Mouse (Mus musculus) erythroblast, embryonic 14.5 days (primary cell): ENCODE measurements around the gene Arhgap15. TPM values are rescaled to one million over a fixed set of nuclear protein-coding genes. Genes with fewer than 3 reads are reported as not detected.

Source experiments
- H3K27me3 ChIP-seq: 2 replicates; pipeline ENCODE4 v1.6.1; 2012; ENCODE audit warnings: inconsistent platforms; ENCODE audit not compliant: control insufficient read depth
- H3K36me3 ChIP-seq: 2 replicates; pipeline ENCODE4 v1.6.1; 2012; ENCODE audit warnings: mild to moderate bottlenecking, inconsistent platforms; ENCODE audit not compliant: control insufficient read depth
- H3K4me1 ChIP-seq: 2 replicates; pipeline ENCODE4 v1.6.1; 2012; ENCODE audit warnings: inconsistent platforms; ENCODE audit not compliant: control insufficient read depth
- H3K4me3 ChIP-seq: replicated peaks from 2 replicates; pipeline ENCODE3; 2012; ENCODE audit warnings: moderate library complexity, mild to moderate bottlenecking, inconsistent platforms
- H3K9me3 ChIP-seq: 2 replicates; pipeline ENCODE4 v1.6.1; 2012; ENCODE audit warnings: low read length, inconsistent platforms, mixed read lengths; ENCODE audit not compliant: control insufficient read depth
- GATA1 ChIP-seq: IDR thresholded peaks from 2 replicates; pipeline ENCODE4 v1.6.1; 2012; ENCODE audit warnings: low read length, inconsistent platforms, mixed read lengths
- TAL1 ChIP-seq: IDR thresholded peaks from 3 replicates; pipeline ENCODE4 v1.6.1; 2012; ENCODE audit warnings: low read length, inconsistent platforms, mixed read lengths
- polyA plus RNA-seq: library from polyadenylated mRNA; stranded (reverse); fragments of >175 nt; gene quantifications from 2 replicates; pipeline ENCODE4 v1.2.3, GENCODE M21; 2012

Arhgap15 gene
- polyA plus RNA-seq, 1 experiment = 0.02 TPM

DNA sequence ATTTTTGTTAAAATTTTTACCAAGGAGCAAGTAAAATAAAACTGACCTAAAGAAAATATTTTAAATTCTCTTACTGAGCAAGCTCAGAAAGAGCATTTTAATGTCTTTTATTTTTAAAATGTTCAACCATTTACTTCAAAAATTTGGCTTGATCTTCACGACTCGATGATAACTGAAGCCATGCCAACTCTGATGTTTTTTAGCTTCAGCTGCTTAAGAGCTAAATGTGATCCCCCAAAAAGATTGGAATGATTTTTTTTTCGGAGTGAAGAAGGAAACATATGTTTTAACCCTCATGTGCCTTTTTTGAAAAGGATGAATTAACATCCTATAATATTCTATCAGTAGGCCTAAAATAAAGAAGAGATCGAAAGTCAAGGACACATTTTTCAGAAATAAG lies 605.0 kb downstream of the Arhgap15 start:
- Histone ChIP-seq H3K4me1 (peaks cover 2% of the 10 kb centered on the region), H3K36me3 (no peaks in the 10 kb centered on the region), H3K27me3 (no peaks in the 10 kb centered on the region), H3K4me3 (no peak overlapping the region), H3K9me3 (no peaks in the 10 kb centered on the region)
- TF ChIP-seq GATA1 (no peak), TAL1 (no peak)

DNA sequence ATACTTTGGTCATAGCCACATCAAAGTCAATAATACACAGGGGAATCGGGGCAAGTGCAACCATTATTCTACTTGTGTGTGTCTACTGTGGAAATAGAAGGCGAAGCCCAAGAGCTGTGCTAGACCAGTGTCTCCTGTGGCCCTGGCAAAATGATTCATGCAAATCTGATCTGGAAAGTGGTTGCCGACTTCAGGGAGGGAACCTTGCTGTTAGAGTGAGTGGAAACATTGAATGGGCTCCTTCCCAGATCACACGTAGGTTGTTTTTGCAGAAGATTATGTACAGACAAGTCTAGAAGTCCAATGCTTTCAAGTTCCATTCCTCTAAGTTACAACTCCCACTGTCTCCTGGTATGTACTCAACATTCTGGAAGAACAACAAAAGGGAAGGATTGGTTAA lies 606.2 kb downstream of the Arhgap15 start:
- TF ChIP-seq TAL1 = no peak
- TF ChIP-seq GATA1 = no peak
- Histone ChIP-seq H3K27me3 (no peaks in the 10 kb centered on the region), H3K36me3 (no peaks in the 10 kb centered on the region), H3K9me3 (no peaks in the 10 kb centered on the region), H3K4me3 (no peak overlapping the region), H3K4me1 (peaks cover 2% of the 10 kb centered on the region)

DNA sequence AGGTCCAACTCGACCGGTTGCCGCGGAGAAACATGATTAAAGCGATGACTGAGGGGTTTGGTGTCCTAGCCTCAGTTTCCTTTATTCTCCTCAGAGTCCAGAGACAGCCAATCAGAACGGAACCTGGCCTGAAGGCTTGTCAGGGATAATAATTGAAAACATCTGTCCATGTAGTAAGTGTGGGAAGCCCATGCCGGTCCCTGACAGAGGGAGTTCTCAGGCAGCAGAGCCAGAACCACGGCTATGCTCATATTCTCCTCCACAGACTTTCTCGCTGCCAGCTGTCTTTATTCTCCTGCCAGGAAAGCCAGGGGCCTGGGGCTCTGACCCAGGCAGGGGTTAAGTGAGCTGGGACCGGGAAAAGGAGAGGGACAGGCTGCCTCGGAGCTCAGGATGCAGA lies 606.7 kb downstream of the Arhgap15 start:
- peaks cover 2% of the 10 kb centered on the region for H3K4me1 ChIP-seq
- H3K4me3 ChIP-seq = no peak overlapping the region
- no peaks in the 10 kb centered on the region for H3K27me3 ChIP-seq
- no peak for TF ChIP-seq GATA1
- no peak for TF ChIP-seq TAL1
- no peaks in the 10 kb centered on the region for H3K9me3 ChIP-seq
- no peaks in the 10 kb centered on the region for H3K36me3 ChIP-seq

DNA sequence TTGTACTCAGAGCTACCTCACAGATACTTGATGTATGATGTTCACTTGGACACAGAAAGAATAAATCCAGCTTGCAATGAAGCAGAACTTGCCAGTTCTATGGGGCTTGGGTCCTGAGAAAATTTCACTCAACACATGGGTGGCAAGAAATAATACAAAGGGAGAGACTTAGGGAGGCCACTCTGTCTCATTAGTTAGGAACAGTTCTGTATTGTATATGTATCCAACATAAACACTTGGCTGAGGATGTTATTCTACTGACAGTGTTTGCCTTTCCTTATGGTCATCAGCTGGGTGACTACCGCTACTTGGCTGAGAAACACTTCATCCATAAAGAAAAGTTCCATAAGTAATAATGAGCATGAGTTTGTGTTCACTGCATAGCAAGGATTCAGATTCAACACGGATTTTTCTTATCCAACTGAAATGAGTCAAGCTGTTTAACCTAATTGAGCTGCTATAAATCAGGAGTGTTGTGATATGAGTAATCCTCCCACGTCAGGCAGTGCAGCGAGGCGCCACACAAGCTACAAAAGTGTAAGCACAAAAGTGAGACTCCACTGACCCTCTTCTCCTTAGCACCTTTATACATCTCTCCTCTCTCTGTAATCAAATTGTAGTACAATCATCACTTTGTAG lies 607.7 kb downstream of the Arhgap15 start:
- Histone ChIP-seq H3K9me3 (no peaks in the 10 kb centered on the region), H3K36me3 (no peaks in the 10 kb centered on the region), H3K4me1 (peaks cover 2% of the 10 kb centered on the region), H3K27me3 (no peaks in the 10 kb centered on the region), H3K4me3 (no peak overlapping the region)
- no peak for TF ChIP-seq TAL1
- TF ChIP-seq GATA1 = no peak

DNA sequence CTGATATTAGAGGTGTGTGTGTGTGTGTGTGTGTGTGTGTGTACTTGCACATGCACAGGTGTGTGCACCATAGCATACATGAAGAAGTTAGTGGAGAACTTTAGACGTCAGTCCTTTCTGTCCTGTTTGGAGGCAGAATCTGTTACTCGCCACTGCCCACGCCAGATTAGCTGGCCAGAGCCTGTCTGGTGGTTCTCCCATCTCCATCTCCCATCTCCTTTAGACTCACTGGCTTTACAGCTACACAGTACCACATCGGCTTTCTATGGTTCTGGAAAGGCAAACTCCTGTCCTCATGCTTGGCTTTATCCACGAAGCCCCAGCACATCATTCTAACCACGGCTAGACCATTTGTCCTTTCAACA lies 608.2 kb downstream of the Arhgap15 start:
- H3K4me3 ChIP-seq = no peak overlapping the region
- TF ChIP-seq TAL1 = no peak
- TF ChIP-seq GATA1 = no peak
- H3K9me3 ChIP-seq = no peaks in the 10 kb centered on the region
- no peaks in the 10 kb centered on the region for H3K27me3 ChIP-seq
- no peaks in the 10 kb centered on the region for H3K36me3 ChIP-seq
- H3K4me1 ChIP-seq = peaks cover 2% of the 10 kb centered on the region

DNA sequence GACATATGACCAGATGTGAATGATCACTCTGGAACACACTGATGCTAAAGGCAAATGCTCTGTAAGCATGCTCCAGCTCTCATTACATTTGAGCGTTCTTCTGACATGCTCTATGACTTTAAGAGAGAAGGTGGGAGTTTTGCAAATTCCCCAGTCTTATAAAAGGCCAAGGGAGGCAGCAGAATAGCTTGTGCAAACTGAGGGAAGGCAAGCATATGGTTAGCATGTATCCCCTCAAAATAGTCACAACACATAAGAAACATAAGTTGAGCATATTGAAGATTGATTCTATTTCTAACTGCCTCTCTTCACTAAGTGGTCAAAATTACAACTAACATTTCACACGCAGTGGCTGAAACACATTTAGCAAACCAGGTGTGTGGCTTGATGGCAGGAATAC lies 631.6 kb downstream of the Arhgap15 start:
- H3K9me3 ChIP-seq = no peaks in the 10 kb centered on the region
- no peaks in the 10 kb centered on the region for H3K36me3 ChIP-seq
- H3K27me3 ChIP-seq = no peaks in the 10 kb centered on the region
- TF ChIP-seq GATA1 (no peak), TAL1 (no peak)
- no peaks in the 10 kb centered on the region for H3K4me1 ChIP-seq
- H3K4me3 ChIP-seq = no peak overlapping the region

DNA sequence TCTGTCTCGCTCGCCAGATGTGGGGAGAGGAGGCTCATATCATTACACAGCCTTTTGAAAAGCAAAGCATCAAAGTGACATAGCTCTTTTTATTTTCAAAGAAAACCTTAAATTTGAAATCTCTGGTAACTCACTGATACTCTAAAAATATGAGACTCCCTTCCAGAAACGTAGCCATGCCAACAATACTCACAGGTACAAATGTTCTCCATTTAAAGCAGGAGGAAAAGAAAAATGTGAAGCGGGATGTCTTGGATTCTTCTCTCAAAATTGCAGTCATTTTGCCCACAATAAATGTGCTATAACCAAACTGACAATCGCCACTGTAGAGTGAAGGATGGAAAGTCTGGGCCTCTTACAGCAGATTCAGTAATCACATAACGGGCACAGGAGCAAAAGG lies 635.9 kb downstream of the Arhgap15 start:
- Histone ChIP-seq H3K36me3 (no peaks in the 10 kb centered on the region), H3K4me3 (no peak overlapping the region), H3K9me3 (no peaks in the 10 kb centered on the region), H3K4me1 (no peaks in the 10 kb centered on the region), H3K27me3 (no peaks in the 10 kb centered on the region)
- TF ChIP-seq GATA1 (no peak), TAL1 (no peak)

DNA sequence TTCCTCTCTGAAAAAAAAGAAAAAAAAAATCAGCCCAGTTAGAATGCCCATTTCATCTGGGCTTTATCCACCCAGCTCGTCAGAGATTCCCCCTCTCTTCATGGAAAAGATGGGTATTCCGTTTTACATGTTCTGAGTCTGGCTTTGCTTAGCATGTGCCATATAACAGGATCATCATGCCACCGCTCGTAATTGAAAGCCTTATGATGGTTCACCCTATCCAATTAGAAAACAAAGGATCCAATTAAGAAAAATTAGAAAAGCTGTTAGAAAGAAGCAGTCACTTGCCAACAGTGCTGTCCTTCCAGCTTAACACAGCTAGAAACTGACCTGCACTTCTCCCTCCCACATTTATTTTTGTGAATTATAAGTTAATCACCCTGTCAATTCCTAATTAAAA lies 640.9 kb downstream of the Arhgap15 start:
- no peaks in the 10 kb centered on the region for H3K27me3 ChIP-seq
- TF ChIP-seq GATA1 (no peak), TAL1 (no peak)
- no peaks in the 10 kb centered on the region for H3K9me3 ChIP-seq
- H3K36me3 ChIP-seq = no peaks in the 10 kb centered on the region
- H3K4me1 ChIP-seq = no peaks in the 10 kb centered on the region
- no peak overlapping the region for H3K4me3 ChIP-seq

DNA sequence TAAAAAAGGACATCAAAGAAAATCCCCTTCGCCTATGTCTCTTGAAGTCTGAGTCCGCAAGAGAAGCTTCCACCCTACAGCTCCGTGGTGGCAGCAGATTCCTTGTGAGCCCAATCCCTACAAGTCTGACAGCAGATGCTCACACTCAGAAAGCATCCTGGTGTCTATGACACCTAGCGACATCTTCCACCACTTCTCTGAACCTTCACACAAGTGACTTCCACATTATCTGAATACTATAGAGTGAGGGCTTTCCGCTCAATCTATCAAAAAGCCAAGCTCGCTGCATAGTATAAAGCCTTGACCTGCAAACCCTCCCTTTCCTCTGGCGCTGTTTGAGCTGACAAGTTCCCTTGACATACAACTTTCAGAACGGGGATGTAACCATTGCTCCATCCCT lies 645.2 kb downstream of the Arhgap15 start:
- H3K4me1 ChIP-seq = no peaks in the 10 kb centered on the region
- no peaks in the 10 kb centered on the region for H3K36me3 ChIP-seq
- H3K9me3 ChIP-seq = no peaks in the 10 kb centered on the region
- H3K4me3 ChIP-seq = no peak overlapping the region
- H3K27me3 ChIP-seq = no peaks in the 10 kb centered on the region
- TF ChIP-seq TAL1 = no peak

DNA sequence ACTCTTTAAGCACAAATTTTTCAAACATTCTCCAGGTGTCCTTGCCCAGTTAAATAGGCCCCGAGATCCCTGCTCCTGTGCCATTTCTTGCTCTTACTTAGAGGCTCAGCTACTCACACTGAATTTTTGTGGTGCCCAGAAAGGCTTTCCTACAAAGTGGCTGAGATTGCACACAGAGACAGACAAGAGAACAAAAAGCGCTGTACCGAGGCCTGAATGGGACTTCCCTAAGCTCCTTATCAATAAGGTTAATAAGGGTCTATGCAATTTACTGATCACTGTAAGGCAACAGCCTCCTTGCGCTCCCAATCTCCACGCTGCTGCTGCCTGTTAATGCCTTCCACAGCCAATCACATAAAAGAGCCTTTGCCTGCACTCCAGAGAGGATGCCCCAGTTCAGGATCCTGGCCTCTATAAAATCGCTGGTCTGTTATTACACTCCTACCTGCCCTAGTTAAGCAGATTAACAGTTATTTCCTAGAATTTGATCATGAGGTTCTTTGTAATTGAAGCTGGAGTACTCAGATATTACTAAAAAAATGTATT lies 646.4 kb downstream of the Arhgap15 start:
- no peaks in the 10 kb centered on the region for H3K4me1 ChIP-seq
- H3K36me3 ChIP-seq = no peaks in the 10 kb centered on the region
- H3K9me3 ChIP-seq = no peaks in the 10 kb centered on the region
- TF ChIP-seq TAL1 (no peak), GATA1 (no peak)
- no peaks in the 10 kb centered on the region for H3K27me3 ChIP-seq
- H3K4me3 ChIP-seq = no peak overlapping the region
